Mouse (Mus musculus) stomach, postnatal 0 days (tissue): ENCODE data around the gene Bex1.

Experiments used
- CTCF ChIP-seq: IDR thresholded peaks from 2 replicates; pipeline ENCODE4 v1.5.1; 2016; ENCODE audit warnings: antibody characterized with exemption, low read depth, mild to moderate bottlenecking, moderate library complexity
- EP300 ChIP-seq: optimal IDR thresholded peaks from 2 replicates; pipeline ENCODE3; 2016; ENCODE audit warnings: antibody characterized with exemption

- TF ChIP-seq CTCF: no peak
- TF ChIP-seq EP300: no peak
These were observed 19.9 kb downstream of the Bex1 start for GRCm38 (mm10) chrX:136195193-136195944.
